Mouse (Mus musculus) kidney, embryonic 14.5 days (tissue): ENCODE measurements at regions not wholly inside any gene's neighbourhood (a gene's known extent, or its start where the extent isn't known, plus 50 kb on each side); places are given as distances from the start of the nearest gene placed in this dataset.
A peak's percentile ranks its signal among the peaks of the same experiment; 100 is the strongest.
"Not testable (repeated sequence)": the region's sequence is repeated elsewhere in the genome, so short reads cannot be mapped to it uniquely, and the experiment has no call there.

Source experiments
- ATAC-seq: fragments of 200-750 bp; cut with Nextera tagmentation; 2 replicates; pipeline ENCODE4 v1.8.0; 2017; ENCODE audit warnings: moderate number of reproducible peaks, mild to moderate bottlenecking, moderate TSS enrichment, moderate library complexity; ENCODE audit not compliant: low FRiP score, low TSS enrichment
- H3K27ac ChIP-seq: fragments of 300-500 bp; sonication (generic); 2 replicates; pipeline ENCODE4 v1.5.1; 2014; ENCODE audit warnings: low read depth, mild to moderate bottlenecking, low read length, moderate library complexity, mixed read lengths
- H3K27me3 ChIP-seq: fragments of 300-500 bp; sonication (generic); 2 replicates; pipeline ENCODE4 v1.6.1; 2014; ENCODE audit warnings: mild to moderate bottlenecking, low read length; ENCODE audit not compliant: control insufficient read depth, insufficient read depth
- H3K36me3 ChIP-seq: fragments of 300-500 bp; sonication (generic); 2 replicates; pipeline ENCODE4 v1.6.1; 2014; ENCODE audit warnings: low read length, mixed read lengths; ENCODE audit not compliant: control insufficient read depth, insufficient read depth
- H3K4me1 ChIP-seq: fragments of 300-500 bp; sonication (generic); 2 replicates; pipeline ENCODE4 v1.6.1; 2014; ENCODE audit warnings: low read length, mixed read lengths; ENCODE audit not compliant: control insufficient read depth, insufficient read depth
- H3K4me2 ChIP-seq: fragments of 300-500 bp; sonication (generic); replicated peaks from 2 replicates; pipeline ENCODE4 v1.6.1; 2014; ENCODE audit warnings: low read depth, mild to moderate bottlenecking, low read length
- H3K4me3 ChIP-seq: fragments of 300-500 bp; sonication (generic); 2 replicates; pipeline ENCODE4 v1.5.1; 2014; ENCODE audit warnings: mild to moderate bottlenecking, low read length
- H3K9ac ChIP-seq: fragments of 300-500 bp; sonication (generic); 2 replicates; pipeline ENCODE4 v1.6.1; 2014; ENCODE audit warnings: low read depth, mild to moderate bottlenecking, low read length, moderate library complexity
- H3K9me3 ChIP-seq: fragments of 300-500 bp; sonication (generic); 2 replicates; pipeline ENCODE4 v1.6.1; 2016; ENCODE audit warnings: low read length; ENCODE audit not compliant: control insufficient read depth
- WGBS: fragments of 180-500 bp; shearing (Covaris S2); extraction: QIAGEN DNeasy Blood & Tissue Kit; methylation state at CpG from one replicate; pipeline ENCODE4 v1.1.7; 2014; 5-methylcytosine and 5-hydroxymethylcytosine counted together

DNA sequence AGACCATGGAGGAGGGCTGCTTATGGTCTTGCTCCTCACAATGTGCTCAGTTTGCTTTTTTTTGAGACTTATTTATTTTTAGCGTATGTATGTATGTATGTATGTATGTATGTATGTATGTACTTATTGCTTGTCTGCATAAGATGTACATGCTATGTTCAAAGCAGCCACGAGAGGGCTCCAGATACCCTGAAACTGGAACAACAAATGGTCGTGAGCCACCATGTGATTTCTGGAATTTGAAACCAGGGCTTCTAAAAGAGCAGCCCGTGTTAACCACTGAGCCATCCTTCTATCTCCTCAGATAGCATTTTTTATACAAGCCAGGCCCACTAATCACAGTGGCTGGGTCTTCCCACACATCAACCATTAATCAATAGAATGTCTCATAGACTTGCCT, 611.2 kb downstream of the 5730507C01Rik start:
- peaks cover 4% of the 10 kb centered on the region; the same call in 1 of the 2 replicates for H3K9me3 ChIP-seq
- WGBS, result 67% methylated on average over 4 of the region's 4 CpGs
- no peak for ATAC-seq
- H3K27ac ChIP-seq, result no peak overlapping the region
- H3K4me3 ChIP-seq, result no peak overlapping the region
- H3K27me3 ChIP-seq, result no peaks in the 10 kb centered on the region
- H3K4me1 ChIP-seq, result no peaks in the 10 kb centered on the region
- H3K9ac ChIP-seq, result no peak overlapping the region
- H3K4me2 ChIP-seq, result no peak overlapping the region
- no peaks in the 10 kb centered on the region for H3K36me3 ChIP-seq

DNA sequence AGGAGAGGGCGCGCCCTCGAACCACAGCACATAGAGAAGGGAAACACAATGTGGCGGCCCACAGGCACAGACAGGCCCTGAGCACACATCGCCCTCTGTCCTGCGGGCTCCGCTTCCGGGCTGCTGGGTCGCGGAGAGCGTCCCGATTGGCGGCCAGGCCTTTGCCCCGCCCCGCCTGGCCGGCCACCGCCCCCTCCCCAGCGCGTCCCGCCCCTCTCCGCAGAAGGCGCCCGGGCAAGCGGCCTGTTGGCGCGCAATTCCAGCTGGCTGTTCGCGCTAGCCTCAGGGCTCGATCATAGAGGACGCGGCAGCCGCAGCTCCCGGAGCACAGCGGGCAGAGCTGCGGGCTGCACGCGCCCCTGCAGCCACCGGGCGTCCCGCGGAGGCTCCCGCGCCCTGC, 661.3 kb downstream of the 5730507C01Rik start:
- no peaks in the 10 kb centered on the region for H3K36me3 ChIP-seq
- no peak overlapping the region for H3K4me2 ChIP-seq
- WGBS, result 12% methylated on average over 22 of the region's 43 CpGs

DNA sequence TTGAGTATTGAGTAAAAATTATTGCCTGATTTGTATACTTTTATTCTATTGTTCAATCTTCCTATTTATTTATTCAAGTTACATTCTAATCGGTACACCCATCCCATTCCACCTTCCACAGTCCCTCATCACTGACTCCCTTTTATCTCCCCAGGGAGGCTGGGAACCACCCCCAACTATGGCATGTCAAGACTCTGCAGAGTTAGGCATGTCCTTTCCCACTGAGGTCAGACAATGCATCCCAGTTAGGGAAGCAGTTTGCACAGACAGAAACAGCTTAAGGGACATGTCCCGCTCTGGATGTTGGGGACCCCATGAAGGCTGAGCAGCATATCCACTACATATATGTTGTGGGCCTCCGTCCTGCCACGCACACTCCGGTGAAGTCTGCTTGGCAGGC, 678.1 kb downstream of the 5730507C01Rik start:
- no peaks in the 10 kb centered on the region for H3K36me3 ChIP-seq
- ATAC-seq, result no peak
- WGBS, result 97% methylated on average over 5 of the region's 5 CpGs

More for the DNA sequence above, 661.3 kb downstream of the 5730507C01Rik start:
- H3K9me3 ChIP-seq, result peaks cover 5% of the 10 kb centered on the region
- no peaks in the 10 kb centered on the region for H3K4me1 ChIP-seq
- no peak overlapping the region for H3K27ac ChIP-seq
- H3K9ac ChIP-seq, result no peak overlapping the region
- ATAC-seq, result no peak
- H3K4me3 ChIP-seq, result no peak overlapping the region
- H3K27me3 ChIP-seq, result no peaks in the 10 kb centered on the region

DNA sequence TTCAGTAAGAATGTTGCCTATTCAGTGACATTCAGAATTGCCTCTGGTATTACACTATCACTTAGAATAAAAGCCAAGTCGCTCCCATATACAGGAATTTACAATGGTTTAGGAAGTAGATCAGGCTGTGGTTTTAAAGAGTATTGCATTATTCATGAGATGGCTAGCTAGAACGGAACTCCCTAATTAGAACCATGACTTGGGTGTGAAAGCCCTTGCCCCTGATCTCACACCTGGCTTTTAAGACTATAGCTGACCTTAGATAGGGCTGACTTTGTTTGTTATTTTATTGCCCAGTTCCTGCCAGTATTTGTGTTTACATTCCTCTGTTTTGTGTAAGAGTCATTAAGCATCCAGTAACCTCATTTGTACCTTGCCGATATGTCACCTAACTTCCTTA, 678.7 kb downstream of the 5730507C01Rik start:
- H3K4me1 ChIP-seq, H3K36me3 ChIP-seq, H3K4me2 ChIP-seq, H3K4me3 ChIP-seq, ATAC-seq, H3K27me3 ChIP-seq, H3K27ac ChIP-seq, H3K9ac ChIP-seq: not testable (repeated sequence)
- WGBS, result 83% methylated on average over 2 of the region's 3 CpGs
- peaks cover 10% of the 10 kb centered on the region; the same call in 1 of the 2 replicates for H3K9me3 ChIP-seq

More for the DNA sequence above, 678.1 kb downstream of the 5730507C01Rik start:
- Histone ChIP-seq H3K9ac (no peak overlapping the region), H3K4me3 (no peak overlapping the region), H3K4me2 (no peak overlapping the region), H3K27me3 (no peaks in the 10 kb centered on the region), H3K9me3 (peaks cover 10% of the 10 kb centered on the region; the same call in 1 of the 2 replicates), H3K4me1 (no peaks in the 10 kb centered on the region), H3K27ac (no peak overlapping the region)

DNA sequence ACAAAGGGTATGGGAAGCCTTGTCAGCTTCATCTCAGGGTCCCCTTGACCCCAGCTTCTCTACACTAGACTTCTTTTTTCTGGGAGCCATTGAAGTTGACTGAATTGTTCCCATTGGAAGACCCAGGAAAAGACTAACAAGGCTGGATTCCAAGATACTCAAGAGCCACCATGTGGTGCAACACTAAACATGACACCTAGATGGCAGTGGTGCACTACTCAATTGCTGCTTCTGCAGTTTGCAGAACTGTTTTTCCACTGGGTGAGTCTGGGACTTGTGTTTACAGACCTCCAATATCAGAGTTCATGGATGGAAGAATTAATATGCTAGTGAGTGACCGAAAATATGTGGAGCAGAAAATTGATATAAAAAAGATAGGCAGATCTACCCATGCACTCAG, 709.7 kb downstream of the 5730507C01Rik start:
- H3K4me3 ChIP-seq, H3K9me3 ChIP-seq, H3K4me1 ChIP-seq, H3K36me3 ChIP-seq, H3K27ac ChIP-seq, H3K27me3 ChIP-seq, ATAC-seq, H3K4me2 ChIP-seq, H3K9ac ChIP-seq: not testable (repeated sequence)
- WGBS, result 86% methylated on average over 1 of the region's 1 CpGs

DNA sequence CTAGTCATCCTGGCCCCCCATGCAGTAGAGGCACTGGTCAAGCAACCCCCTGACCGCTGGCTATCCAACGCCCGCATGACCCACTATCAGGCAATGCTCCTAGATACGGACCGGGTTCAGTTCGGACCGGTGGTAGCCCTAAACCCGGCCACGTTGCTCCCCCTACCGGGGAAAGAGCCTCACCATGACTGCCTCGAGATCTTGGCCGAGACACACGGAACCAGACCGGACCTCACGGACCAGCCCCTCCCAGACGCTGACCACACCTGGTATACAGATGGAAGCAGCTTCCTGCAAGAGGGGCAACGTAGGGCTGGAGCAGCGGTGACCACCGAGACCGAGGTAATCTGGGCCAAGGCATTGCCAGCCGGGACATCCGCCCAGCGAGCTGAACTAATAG, 707.6 kb upstream of the Gm21863 start:
- not testable (repeated sequence) for H3K4me2 ChIP-seq, H3K9me3 ChIP-seq, H3K36me3 ChIP-seq, H3K4me1 ChIP-seq, H3K27me3 ChIP-seq, H3K27ac ChIP-seq, H3K4me3 ChIP-seq, H3K9ac ChIP-seq, ATAC-seq
- 94% methylated on average over 21 of the region's 23 CpGs for WGBS

DNA sequence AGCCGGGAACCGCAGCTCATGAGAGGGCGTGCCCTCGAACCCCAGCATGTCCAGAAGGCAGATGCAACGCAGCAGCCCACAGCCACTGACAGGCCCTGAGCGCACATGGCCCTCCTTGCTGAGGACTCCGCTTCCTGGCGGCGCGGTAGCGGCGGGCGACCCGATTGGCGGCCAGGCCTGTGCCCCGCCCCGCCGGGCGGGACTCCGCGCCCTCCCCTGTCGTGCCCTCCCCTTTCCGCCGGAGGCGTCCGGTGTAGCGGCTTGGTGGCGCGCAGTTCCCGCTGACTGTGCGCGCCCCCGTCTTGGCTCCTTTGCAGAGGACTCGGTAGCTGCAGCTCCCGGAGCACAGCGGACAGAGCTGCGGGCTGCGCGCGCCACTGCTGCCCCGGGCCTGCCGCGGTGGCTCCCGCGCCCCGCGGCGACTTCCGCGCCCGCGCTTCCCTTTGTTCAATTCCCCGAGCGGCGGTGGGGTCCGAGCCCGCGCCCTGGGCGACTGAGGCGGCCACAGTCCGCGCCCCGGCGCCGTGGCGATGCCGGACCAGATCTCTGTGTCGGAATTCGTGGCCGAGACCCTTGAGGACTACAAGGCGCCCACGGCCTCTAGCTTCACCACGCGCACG, 665.9 kb upstream of the Gm21863 start:
- H3K9ac ChIP-seq, result peak overlapping the region; percentile 52
- WGBS, result 7% methylated on average over 37 of the region's 75 CpGs
- peak overlapping the region; percentile 31 for H3K4me2 ChIP-seq
- not testable (repeated sequence) for H3K27ac ChIP-seq, H3K27me3 ChIP-seq, H3K36me3 ChIP-seq, H3K4me1 ChIP-seq, H3K9me3 ChIP-seq
- H3K4me3 ChIP-seq, result peak overlapping the region; percentile 40
- peak; percentile 86 for ATAC-seq

DNA sequence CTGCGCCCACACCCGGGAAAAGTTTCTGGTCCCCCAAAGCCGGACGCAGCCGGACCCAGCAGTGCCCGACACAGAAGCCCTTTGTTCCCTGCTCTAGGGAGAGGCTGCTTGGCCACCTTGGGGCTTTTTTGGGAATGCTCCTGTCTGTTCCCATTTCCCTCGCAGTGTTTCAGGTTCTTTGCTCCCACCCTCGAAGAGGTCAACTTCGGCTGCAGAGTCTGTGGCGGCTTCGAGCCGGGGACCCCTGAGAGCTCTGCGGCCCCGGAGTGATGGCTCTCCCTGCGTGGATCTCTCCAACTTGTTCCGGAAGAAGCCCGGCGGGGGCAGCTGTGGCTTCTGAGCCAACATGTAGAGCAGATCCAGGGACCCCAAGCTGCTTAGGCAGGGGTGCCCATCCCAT, 665.3 kb upstream of the Gm21863 start:
- peak overlapping the region; percentile 31 for H3K4me2 ChIP-seq
- H3K4me1 ChIP-seq, H3K9me3 ChIP-seq, H3K27me3 ChIP-seq, ATAC-seq, H3K36me3 ChIP-seq, H3K27ac ChIP-seq: not testable (repeated sequence)
- peak overlapping the region; percentile 52; the same call in 1 of the 2 replicates for H3K9ac ChIP-seq
- peak overlapping the region; percentile 40 for H3K4me3 ChIP-seq
- WGBS, result 46% methylated on average over 18 of the region's 18 CpGs

DNA sequence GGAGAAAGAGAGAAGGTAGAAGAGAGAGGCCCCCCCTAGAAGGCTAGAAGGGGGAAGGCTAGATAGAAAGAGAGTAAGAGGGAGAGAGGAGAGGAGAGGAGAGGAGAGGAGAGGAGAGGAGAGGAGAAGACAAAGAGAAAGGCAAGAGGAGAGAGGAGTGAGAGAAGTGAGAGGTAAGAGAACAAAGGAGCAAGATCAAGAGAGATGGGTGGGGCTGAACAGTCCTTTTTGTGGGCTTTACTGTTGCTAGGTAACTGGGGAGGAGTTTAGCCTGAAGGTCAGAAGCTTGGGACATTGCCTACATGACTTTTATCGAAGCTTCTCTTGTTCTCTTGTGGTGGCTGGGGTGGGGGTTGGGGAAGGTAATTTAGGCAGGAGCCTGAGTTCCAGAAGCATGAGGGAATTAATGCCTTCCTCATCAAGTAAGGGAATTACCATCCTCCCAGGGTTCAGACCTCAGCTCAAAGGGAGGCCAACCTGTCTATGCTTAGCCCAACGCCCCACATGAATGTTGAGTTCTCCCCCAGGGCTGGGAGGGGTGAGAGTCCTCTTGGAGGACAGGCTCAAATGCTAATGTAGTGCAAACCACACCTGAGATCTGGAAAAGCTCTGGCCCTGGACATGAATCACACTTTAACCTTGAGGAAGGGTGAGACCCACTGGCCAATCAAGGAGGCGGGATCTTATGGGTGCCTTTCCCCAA, 662.1 kb upstream of the Gm21863 start:
- H3K36me3 ChIP-seq, H3K4me1 ChIP-seq, H3K4me2 ChIP-seq, H3K27ac ChIP-seq, H3K4me3 ChIP-seq, H3K27me3 ChIP-seq, ATAC-seq, H3K9ac ChIP-seq, H3K9me3 ChIP-seq: not testable (repeated sequence)
- WGBS, result 95% methylated on average over 2 of the region's 3 CpGs
